Mouse (Mus musculus) heart, postnatal 0 days (tissue): ENCODE results near the gene Zdhhc19.

Experiments
- CTCF ChIP-seq: IDR thresholded peaks from 2 replicates; pipeline ENCODE4 v1.5.1; 2016; ENCODE audit warnings: antibody characterized with exemption, control low read depth, low read depth
- EP300 ChIP-seq: IDR thresholded peaks from 2 replicates; pipeline ENCODE4 v1.6.1; 2016; ENCODE audit warnings: antibody characterized with exemption, low read depth

DNA sequence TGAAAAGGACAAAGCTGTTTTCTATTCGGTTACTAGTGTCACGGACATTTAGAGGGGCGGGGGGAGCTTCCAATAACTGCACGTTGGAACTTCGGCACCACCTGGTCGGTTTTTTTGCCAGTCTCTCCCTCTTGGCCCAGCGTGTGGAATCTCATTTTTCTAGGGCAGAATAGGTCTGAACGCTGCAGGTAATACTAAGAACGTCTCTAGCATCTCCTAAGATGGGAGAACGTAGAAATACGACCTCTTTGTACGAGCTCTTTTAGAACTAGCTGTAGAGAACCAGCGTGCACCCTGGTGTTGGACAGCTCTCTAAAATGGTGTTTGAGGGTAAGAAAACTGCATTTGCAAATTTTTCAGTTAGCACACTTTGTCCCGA is 113.3 kb downstream of the Zdhhc19 start:
- TF ChIP-seq EP300 (no peak), CTCF (no peak)
